Mouse (Mus musculus) cerebellum, adult 11-12 months (tissue): ENCODE data around the gene Six6.

Experiments used
- DNase-seq: peaks from one replicate; pipeline ENCODE4 v3.0.0; 2022

The Six6 gene

GRCm38 (mm10) chr12:72939616-72940015 is at the start of gene Six6:
Gene Six6 (plus strand): TSS chr12:72939892.
- no peak for DNase-seq

- DNase-seq = no peak
Observed at GRCm38 (mm10) chr12:72917159-72917993, 22.3 kb upstream of the Six6 start.

GRCm38 (mm10) chr12:72936751-72937150 is 2.9 kb upstream of the Six6 start:
- DNase-seq = no peak

GRCm38 (mm10) chr12:72937537-72938120 is 2.1 kb upstream of the Six6 start:
- no peak for DNase-seq

DNA sequence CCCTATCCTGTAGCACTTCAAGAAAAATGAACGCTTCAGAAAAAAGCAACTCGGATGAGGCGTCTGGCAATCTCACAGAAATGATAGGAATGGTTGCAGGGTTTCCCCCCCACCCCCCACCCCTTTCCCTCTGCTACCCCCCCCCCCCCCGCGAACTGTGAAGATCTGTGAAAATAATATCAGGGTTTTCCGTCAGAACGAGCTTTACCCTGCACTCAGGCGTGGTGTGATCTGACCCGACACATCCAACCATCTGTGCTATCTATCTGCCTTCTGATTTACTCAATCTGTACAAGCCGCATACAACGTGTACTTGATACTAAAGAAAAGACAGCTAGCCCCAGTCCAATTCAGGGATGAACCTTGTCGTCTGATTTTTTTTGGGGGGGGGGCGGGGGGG is 1.5 kb upstream of the Six6 start:
- no peak for DNase-seq

DNA sequence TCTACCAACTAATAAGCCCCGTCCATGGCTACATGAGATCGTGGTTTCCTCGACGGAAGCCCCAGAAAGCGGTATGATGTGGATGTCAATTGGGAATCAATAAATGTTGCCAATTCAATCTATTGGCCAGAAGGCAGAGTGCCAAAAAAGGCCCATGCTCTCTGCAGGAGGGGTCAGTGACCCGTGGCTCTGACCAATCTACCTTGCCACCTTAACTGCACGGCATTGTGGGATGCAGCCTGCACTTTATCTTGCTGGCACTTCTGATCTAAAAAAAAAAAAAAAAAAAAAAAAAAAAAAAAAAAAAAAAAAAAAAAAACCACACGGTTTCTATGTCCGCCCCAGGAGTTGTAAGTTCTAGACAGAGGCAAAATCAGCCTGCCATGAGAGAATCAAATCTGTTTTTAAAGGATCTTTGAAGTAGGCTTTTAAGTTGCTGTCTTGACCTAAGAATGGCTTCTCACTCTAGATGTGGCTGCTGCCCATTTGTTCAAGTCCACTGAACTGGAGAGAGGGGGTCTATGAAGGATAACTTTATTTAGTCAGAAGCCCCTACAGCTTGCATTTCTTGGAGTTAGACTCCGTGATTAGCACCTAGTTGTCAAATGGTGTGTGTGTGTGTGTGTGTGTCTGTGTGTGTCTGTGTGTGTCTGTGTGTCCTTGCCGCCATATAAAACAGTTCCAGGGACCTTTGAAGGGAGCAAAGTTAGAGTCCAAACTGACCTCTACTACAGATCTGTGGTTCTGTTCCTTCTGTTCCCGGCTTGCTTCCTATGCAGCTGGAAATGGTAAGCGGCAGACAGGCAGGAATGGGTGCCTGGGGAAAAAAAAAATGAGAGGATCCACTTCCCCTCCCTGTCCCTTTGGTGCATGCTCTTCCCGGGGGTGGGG is 847 bp upstream of the Six6 start:
- no peak for DNase-seq

DNA sequence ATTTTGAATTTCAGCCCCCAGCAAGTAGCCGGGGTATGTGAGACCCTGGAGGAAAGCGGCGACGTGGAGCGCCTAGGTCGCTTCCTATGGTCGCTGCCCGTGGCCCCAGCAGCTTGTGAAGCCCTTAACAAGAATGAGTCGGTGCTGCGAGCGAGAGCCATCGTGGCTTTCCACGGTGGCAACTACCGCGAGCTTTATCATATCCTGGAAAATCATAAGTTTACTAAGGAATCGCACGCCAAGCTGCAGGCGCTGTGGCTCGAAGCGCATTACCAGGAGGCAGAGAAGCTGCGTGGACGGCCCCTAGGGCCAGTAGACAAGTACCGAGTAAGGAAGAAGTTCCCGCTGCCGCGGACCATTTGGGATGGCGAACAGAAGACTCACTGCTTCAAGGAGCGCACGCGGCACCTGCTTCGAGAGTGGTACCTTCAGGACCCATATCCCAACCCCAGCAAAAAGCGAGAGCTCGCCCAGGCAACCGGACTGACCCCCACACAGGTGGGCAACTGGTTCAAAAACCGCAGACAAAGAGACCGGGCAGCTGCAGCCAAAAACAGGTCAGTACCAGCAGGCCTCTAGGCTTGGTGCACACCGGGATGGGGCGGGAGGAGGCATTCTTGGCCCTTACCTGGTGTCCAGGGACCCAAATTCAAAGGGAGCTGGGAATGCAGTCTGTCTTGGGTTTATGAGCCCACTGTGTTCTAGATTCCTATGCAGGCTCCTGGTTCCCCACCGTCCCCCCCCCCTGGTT is 554 bp downstream of the Six6 start, which contains the start of gene 4930447C04Rik:
TSS of gene 4930447C04Rik (minus strand) at position 704 of the 751 bp plus-strand sequence.
- DNase-seq = no peak

DNA sequence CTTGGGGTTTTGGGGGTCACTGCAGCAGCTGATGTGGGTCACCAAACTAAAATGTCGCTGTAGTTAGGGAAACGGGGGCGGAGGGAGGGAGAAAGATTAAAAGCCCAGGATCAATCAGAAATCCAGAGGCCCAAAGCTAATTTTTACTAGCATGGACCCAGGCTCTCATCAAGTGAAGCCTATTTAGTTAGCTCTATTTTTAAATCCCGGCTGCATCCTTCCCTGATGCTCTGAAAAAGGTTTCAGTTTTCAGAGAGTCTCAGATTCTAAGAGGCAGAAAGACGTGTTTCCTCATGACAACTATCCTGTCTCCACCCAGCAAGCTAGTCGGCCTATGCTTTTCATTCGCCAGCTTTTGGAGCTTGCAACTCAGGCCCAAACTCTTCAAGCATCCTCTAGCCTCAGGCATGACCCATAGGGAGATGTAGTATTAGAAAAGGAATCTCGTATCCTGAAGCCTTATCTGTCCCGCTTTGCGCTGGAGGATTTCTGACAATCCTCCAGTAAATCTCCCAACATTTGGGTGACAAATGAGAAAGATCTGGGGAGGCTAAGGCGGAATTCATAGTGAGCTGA is 1.2 kb downstream of the Six6 start:
- DNase-seq = no peak

GRCm38 (mm10) chr12:72941398-72942051 is 1.8 kb downstream of the Six6 start:
- DNase-seq = no peak

GRCm38 (mm10) chr12:72942171-72942570 is 2.5 kb downstream of the Six6 start:
- DNase-seq = no peak

- DNase-seq = no peak
Observed at GRCm38 (mm10) chr12:72943574-72944110, 4.0 kb downstream of the Six6 start.

DNA sequence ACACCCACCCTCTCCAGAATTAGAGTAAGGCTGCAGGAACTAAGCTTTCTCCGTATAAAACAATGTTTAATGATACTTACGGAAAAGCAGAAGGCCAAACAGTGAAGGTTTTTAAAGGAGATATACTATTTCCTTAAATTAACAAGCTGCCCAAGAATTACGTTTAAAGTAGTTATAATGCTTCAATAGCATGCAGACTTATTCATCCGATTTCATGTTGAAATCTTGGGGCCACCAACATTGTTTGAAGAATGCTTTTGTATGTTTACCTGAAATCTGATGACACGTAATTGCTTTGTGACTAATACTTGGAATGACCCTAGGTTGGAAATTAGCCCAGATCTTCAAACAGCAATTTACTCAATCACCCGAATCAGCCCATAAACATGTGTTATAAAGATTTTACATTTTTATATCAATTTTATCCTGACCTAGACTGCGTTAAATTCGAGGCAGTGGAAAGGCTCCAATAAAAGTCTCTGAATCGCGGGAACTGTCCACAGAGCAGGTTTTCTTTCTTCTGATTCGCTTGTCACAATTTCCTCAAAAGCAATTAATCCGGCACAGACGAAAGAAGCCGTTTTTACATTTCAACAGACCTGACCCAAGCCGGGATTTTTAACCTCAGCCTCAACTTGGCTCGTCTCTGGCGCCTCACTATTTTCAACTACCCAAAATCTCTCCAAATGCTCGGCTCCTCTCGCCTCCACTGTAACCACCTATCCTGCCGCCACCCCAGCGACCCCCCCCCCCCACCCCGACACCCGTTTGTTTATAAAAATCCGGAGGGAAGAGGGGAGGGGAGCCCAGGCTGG is 4.9 kb downstream of the Six6 start:
- no peak for DNase-seq

GRCm38 (mm10) chr12:72945301-72946063 is 5.8 kb downstream of the Six6 start:
- DNase-seq = no peak

- DNase-seq = no peak
Observed at GRCm38 (mm10) chr12:72946064-72946395, 6.3 kb downstream of the Six6 start.

- DNase-seq = no peak
Observed at GRCm38 (mm10) chr12:72946805-72947204, 7.1 kb downstream of the Six6 start.

GRCm38 (mm10) chr12:72947335-72947734 is 7.6 kb downstream of the Six6 start:
- DNase-seq = no peak

DNA sequence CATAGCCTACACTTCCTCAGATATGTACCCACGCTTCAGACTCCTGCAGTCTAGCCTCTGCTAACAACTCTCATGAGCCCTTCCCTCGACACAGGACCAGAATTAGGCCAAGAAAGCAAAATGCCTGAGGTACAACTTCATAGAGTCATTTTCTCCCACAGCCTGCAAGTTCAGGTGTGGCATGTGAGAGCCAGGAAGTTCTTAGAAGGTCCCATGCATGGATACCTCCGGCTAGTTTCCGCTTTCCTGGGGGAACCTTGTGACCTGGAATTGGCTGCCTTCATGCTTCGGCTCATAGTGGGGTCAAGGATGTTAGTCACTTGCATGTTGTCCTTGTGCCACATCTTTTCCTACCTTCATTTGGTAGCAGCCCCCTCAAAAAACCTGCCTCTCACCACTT is 13.4 kb downstream of the Six6 start:
- DNase-seq = no peak

GRCm38 (mm10) chr12:72953858-72954257 is 14.2 kb downstream of the Six6 start:
- no peak for DNase-seq

- no peak for DNase-seq
Observed at GRCm38 (mm10) chr12:72954906-72955305, 15.2 kb downstream of the Six6 start.
